ENCODE assay signal across 20 mouse cellular contexts in the genomic region with DNA sequence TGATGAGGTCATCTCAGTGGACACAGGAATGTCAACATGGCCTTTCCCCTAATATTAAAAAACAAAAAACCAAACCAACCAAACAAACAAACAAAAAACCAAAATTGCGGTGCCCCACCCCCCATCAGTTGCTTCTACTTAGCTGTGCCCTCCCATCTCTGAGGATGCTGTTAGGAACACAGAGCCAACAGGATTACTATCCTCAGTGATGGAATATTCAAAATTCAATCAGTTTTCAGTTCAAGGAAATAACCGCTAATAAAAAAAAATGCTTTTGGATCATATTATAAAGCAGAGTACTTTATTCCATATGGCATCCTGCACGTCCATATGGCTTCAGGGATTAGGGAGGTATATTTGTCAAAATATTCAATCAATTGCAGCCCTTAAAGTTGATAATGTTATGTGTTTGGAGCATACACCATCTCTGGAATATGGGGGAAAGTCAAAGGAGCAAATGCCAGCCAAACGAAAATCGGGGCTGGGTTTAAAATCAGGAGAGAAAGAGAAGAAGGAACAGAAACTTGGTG.
DNase-seq lines count a peak whose midpoint lies in the region; ATAC-seq and TF ChIP-seq lines count a peak whose summit lies in the region.
"Had no signal": no experiment of that assay in that cellular context is flagged by ENCODE, and none has a peak within 500 bp of the region (broad histone marks: within the 10 kb centered on the region; RNA-seq: fewer than 3 reads in every experiment).

No protein-coding gene starts in this region.

- H3K4me2 ChIP-seq in forebrain, embryonic 13.5 days: no peak overlapping the region
- H3K4me2 ChIP-seq in forebrain, embryonic 12.5 days: no peak overlapping the region
- no peak overlapping the region for H3K4me2 ChIP-seq in forebrain, embryonic 15.5 days (replicated peaks)
- H3K4me2 ChIP-seq in forebrain, embryonic 16.5 days (ENCODE audit: low read length): no peak overlapping the region
- H3K4me2 ChIP-seq: embryonic facial prominence, embryonic 12.5 days; embryonic facial prominence, embryonic 15.5 days had no signal

- no peak overlapping the region for H3K9ac ChIP-seq in forebrain, embryonic 13.5 days
- H3K9ac ChIP-seq in forebrain, embryonic 12.5 days: no peak overlapping the region
- no peak overlapping the region for H3K9ac ChIP-seq in forebrain, embryonic 15.5 days (replicated peaks)
- no peak overlapping the region for H3K9ac ChIP-seq in forebrain, embryonic 16.5 days (replicated peaks; ENCODE audit: low read depth, low read length)
- H3K9ac ChIP-seq: embryonic facial prominence, embryonic 12.5 days; embryonic facial prominence, embryonic 15.5 days had no signal

- no peak for TF ChIP-seq POLR2A in brain, embryonic 14.5 days (IDR thresholded peaks at IDR 0.05; ENCODE audit: borderline replicate concordance, extremely low read depth, insufficient read depth, insufficient read length, poor library complexity, severe bottlenecking)

- DNase-seq in forebrain, embryonic 10.5 days (ENCODE audit: extremely low spot score, low spot score): no peak
- DNase-seq in brain, embryonic 14.5 days (ENCODE audit: low read depth): peak; percentile 57
- no peak for DNase-seq in embryo, embryonic 10.5 days (ENCODE audit: low spot score)
- no peak for DNase-seq in right cerebral cortex, postnatal 14 days
- DNase-seq: adrenal gland, adult 2 months; adrenal gland, postnatal 10 days; adrenal gland, postnatal 25 days; cerebellum, adult 11-12 months; cerebellum, adult 2 months; cerebellum, adult 9-10 months; cerebellum, postnatal 25 days; embryo, embryonic 11 days; gastrocnemius, adult 2 months had no signal

- no peaks in the 10 kb centered on the region for H3K36me3 ChIP-seq in forebrain, embryonic 13.5 days (ENCODE audit: poor library complexity, severe bottlenecking)
- no peaks in the 10 kb centered on the region for H3K36me3 ChIP-seq in forebrain, embryonic 12.5 days (replicated peaks)
- H3K36me3 ChIP-seq in forebrain, embryonic 15.5 days: no peaks in the 10 kb centered on the region
- no peaks in the 10 kb centered on the region for H3K36me3 ChIP-seq in forebrain, embryonic 10.5 days (replicated peaks)
- no peaks in the 10 kb centered on the region for H3K36me3 ChIP-seq in forebrain, embryonic 16.5 days (ENCODE audit: control insufficient read depth, insufficient read depth)
- H3K36me3 ChIP-seq: embryonic facial prominence, embryonic 12.5 days; embryonic facial prominence, embryonic 15.5 days had no signal

- H3K4me3 ChIP-seq in forebrain, embryonic 13.5 days: no peak overlapping the region
- no peak overlapping the region for H3K4me3 ChIP-seq in forebrain, embryonic 12.5 days (replicated peaks)
- no peak overlapping the region for H3K4me3 ChIP-seq in forebrain, embryonic 15.5 days
- H3K4me3 ChIP-seq in forebrain, embryonic 10.5 days: no peak overlapping the region
- H3K4me3 ChIP-seq in forebrain, embryonic 16.5 days (replicated peaks; ENCODE audit: low read length): no peak overlapping the region
- H3K4me3 ChIP-seq: embryonic facial prominence, embryonic 12.5 days; embryonic facial prominence, embryonic 15.5 days; erythroblast, embryonic 14.5 days; gastrocnemius, adult 2 months had no signal

- peak; percentile 45; the same call in 1 of the 2 replicates for ATAC-seq in forebrain, embryonic 13.5 days
- ATAC-seq in forebrain, embryonic 12.5 days (ENCODE audit: low FRiP score): no peak
- ATAC-seq in forebrain, embryonic 15.5 days (replicated peaks): peak; percentile 64; the same call in 1 of the 2 replicates
- peak; percentile 78 for ATAC-seq in forebrain, embryonic 16.5 days

- peaks cover 10% of the 10 kb centered on the region for H3K4me1 ChIP-seq in forebrain, embryonic 13.5 days
- peaks cover 6% of the 10 kb centered on the region for H3K4me1 ChIP-seq in forebrain, embryonic 12.5 days
- H3K4me1 ChIP-seq in forebrain, embryonic 15.5 days: peaks cover 20% of the 10 kb centered on the region
- H3K4me1 ChIP-seq in forebrain, embryonic 10.5 days: 0 out of 2 replicates have a peak, but pooled peaks cover 4% of the 10 kb centered on the region
- H3K4me1 ChIP-seq in forebrain, embryonic 16.5 days (replicated peaks; ENCODE audit: control insufficient read depth, insufficient read depth, low read length): peaks cover 9% of the 10 kb centered on the region
- H3K4me1 ChIP-seq: embryonic facial prominence, embryonic 15.5 days had no signal

- TF ChIP-seq CTCF in brain, embryonic 14.5 days (IDR thresholded peaks at IDR 0.05; ENCODE audit: borderline replicate concordance, extremely low read depth, insufficient read depth, insufficient read length): no peak

- H3K27ac ChIP-seq in forebrain, embryonic 13.5 days: no peak overlapping the region
- no peak overlapping the region for H3K27ac ChIP-seq in forebrain, embryonic 12.5 days
- H3K27ac ChIP-seq in forebrain, embryonic 15.5 days (replicated peaks): peak overlapping the region; percentile 12; the same call in 1 of the 2 replicates
- no peak overlapping the region for H3K27ac ChIP-seq in forebrain, embryonic 10.5 days
- H3K27ac ChIP-seq in forebrain, embryonic 16.5 days (ENCODE audit: low read length): no peak overlapping the region; the same call in 1 of the 2 replicates
- H3K27ac ChIP-seq: embryonic facial prominence, embryonic 12.5 days; embryonic facial prominence, embryonic 15.5 days; gastrocnemius, adult 2 months had no signal

- H3K9me3 ChIP-seq in forebrain, embryonic 13.5 days (replicated peaks): no peaks in the 10 kb centered on the region
- H3K9me3 ChIP-seq in forebrain, embryonic 12.5 days: no peaks in the 10 kb centered on the region
- H3K9me3 ChIP-seq in forebrain, embryonic 15.5 days: no peaks in the 10 kb centered on the region
- H3K9me3 ChIP-seq in forebrain, embryonic 10.5 days: no peaks in the 10 kb centered on the region
- no peaks in the 10 kb centered on the region for H3K9me3 ChIP-seq in forebrain, embryonic 16.5 days (ENCODE audit: control insufficient read depth, low read length)
- H3K9me3 ChIP-seq: embryonic facial prominence, embryonic 12.5 days; embryonic facial prominence, embryonic 15.5 days had no signal

- 86% methylated on average over 5 of the region's 5 CpGs for whole genome bisulfite sequencing in forebrain, embryonic 13.5 days
- WGBS in forebrain, embryonic 12.5 days: 87% methylated on average over 5 of the region's 5 CpGs
- WGBS in forebrain, embryonic 15.5 days: 59% methylated on average over 5 of the region's 5 CpGs
- WGBS in forebrain, embryonic 10.5 days: 88% methylated on average over 5 of the region's 5 CpGs
- 66% methylated on average over 5 of the region's 5 CpGs for WGBS in forebrain, embryonic 16.5 days

- H3K27me3 ChIP-seq in forebrain, embryonic 13.5 days: no peaks in the 10 kb centered on the region
- H3K27me3 ChIP-seq in forebrain, embryonic 12.5 days: no peaks in the 10 kb centered on the region
- no peaks in the 10 kb centered on the region for H3K27me3 ChIP-seq in forebrain, embryonic 15.5 days
- H3K27me3 ChIP-seq in forebrain, embryonic 10.5 days (ENCODE audit: poor library complexity, severe bottlenecking): no peaks in the 10 kb centered on the region
- no peaks in the 10 kb centered on the region for H3K27me3 ChIP-seq in forebrain, embryonic 16.5 days (replicated peaks; ENCODE audit: control insufficient read depth, insufficient read depth, low read length)
- H3K27me3 ChIP-seq: embryonic facial prominence, embryonic 12.5 days; embryonic facial prominence, embryonic 15.5 days had no signal
